Mouse (Mus musculus): ENCODE results near the gene Polr2a. TPM values are rescaled to one million over a fixed set of nuclear protein-coding genes. Genes with fewer than 3 reads are reported as not detected.
"Not testable (repeated sequence)": the region's sequence is repeated elsewhere in the genome, so short reads cannot be mapped to it uniquely, and the experiment has no call there.

Gene Polr2a
- polyA plus RNA-seq, 1 experiment from 2014 or later = 31.3 TPM

GRCm38 (mm10) chr11:69760901-69761200, 2.4 kb upstream of the Polr2a start:
- no peak for ATAC-seq (ENCODE audit: low FRiP score)
- H3K4me1 ChIP-seq = peaks cover 38% of the 10 kb centered on the region
- H3K27me3 ChIP-seq = no peaks in the 10 kb centered on the region
- no peak overlapping the region for H3K9ac ChIP-seq
- WGBS = 89% methylated on average over 7 of the region's 7 CpGs
- no peak overlapping the region for H3K4me2 ChIP-seq
- H3K9me3 ChIP-seq = no peaks in the 10 kb centered on the region
- peak overlapping the region; percentile 99; the same call in 1 of the 2 replicates for H3K27ac ChIP-seq
- H3K4me3 ChIP-seq (replicated peaks) = no peak overlapping the region
- no peaks in the 10 kb centered on the region for H3K36me3 ChIP-seq (replicated peaks)

GRCm38 (mm10) chr11:69760160-69760900, 1.9 kb upstream of the Polr2a start:
- Histone ChIP-seq H3K36me3 (replicated peaks) (no peaks in the 10 kb centered on the region), H3K4me2 (peak overlapping the region; percentile 78), H3K4me1 (peaks cover 41% of the 10 kb centered on the region), H3K27ac (peak overlapping the region; percentile 99), H3K9me3 (no peaks in the 10 kb centered on the region), H3K9ac (peak overlapping the region; percentile 86), H3K27me3 (no peaks in the 10 kb centered on the region), H3K4me3 (replicated peaks) (peak overlapping the region; percentile 52)
- no peak for ATAC-seq (ENCODE audit: low FRiP score)
- 82% methylated on average over 14 of the region's 14 CpGs for WGBS

- peaks cover 47% of the 10 kb centered on the region for H3K4me1 ChIP-seq
Measured at GRCm38 (mm10) chr11:69758971-69759721, 709 bp upstream of the Polr2a start.

GRCm38 (mm10) chr11:69758090-69758456, 364 bp downstream of the Polr2a start:
- Histone ChIP-seq H3K27ac (peak overlapping the region; percentile 99), H3K4me1 (peaks cover 53% of the 10 kb centered on the region), H3K4me3 (replicated peaks) (peak overlapping the region; percentile 52), H3K9me3 (no peaks in the 10 kb centered on the region), H3K9ac (peak overlapping the region; percentile 86), H3K27me3 (no peaks in the 10 kb centered on the region), H3K4me2 (peak overlapping the region; percentile 78), H3K36me3 (replicated peaks) (no peaks in the 10 kb centered on the region)
- WGBS = under 1% methylated on average over 26 of the region's 26 CpGs
- peak; percentile 87 for ATAC-seq (ENCODE audit: low FRiP score)

More at GRCm38 (mm10) chr11:69758971-69759721, 709 bp upstream of the Polr2a start:
- WGBS = under 1% methylated on average over 37 of the region's 37 CpGs
- peak overlapping the region; percentile 78 for H3K4me2 ChIP-seq
- H3K27ac ChIP-seq = peak overlapping the region; percentile 99
- H3K36me3 ChIP-seq (replicated peaks) = no peaks in the 10 kb centered on the region
- peak overlapping the region; percentile 86 for H3K9ac ChIP-seq
- H3K27me3 ChIP-seq = no peaks in the 10 kb centered on the region
- no peaks in the 10 kb centered on the region for H3K9me3 ChIP-seq
- H3K4me3 ChIP-seq (replicated peaks) = peak overlapping the region; percentile 52
- ATAC-seq (ENCODE audit: low FRiP score) = peak; percentile 89

- peak overlapping the region; percentile 99 for H3K27ac ChIP-seq
- peaks cover 59% of the 10 kb centered on the region for H3K4me1 ChIP-seq
- no peaks in the 10 kb centered on the region for H3K9me3 ChIP-seq
- no peaks in the 10 kb centered on the region for H3K36me3 ChIP-seq (replicated peaks)
- no peak for ATAC-seq (ENCODE audit: low FRiP score)
- peak overlapping the region; percentile 86 for H3K9ac ChIP-seq
- H3K4me3 ChIP-seq (replicated peaks) = peak overlapping the region; percentile 52
- peak overlapping the region; percentile 78 for H3K4me2 ChIP-seq
- no peaks in the 10 kb centered on the region for H3K27me3 ChIP-seq
- 46% methylated on average over 9 of the region's 9 CpGs for WGBS
Measured at GRCm38 (mm10) chr11:69757303-69758089, 941 bp downstream of the Polr2a start.

GRCm38 (mm10) chr11:69754701-69755100, 3.7 kb downstream of the Polr2a start:
- no peaks in the 10 kb centered on the region for H3K27me3 ChIP-seq
- no peaks in the 10 kb centered on the region for H3K36me3 ChIP-seq (replicated peaks)
- no peak overlapping the region for H3K9ac ChIP-seq
- no peak for ATAC-seq (ENCODE audit: low FRiP score)
- H3K4me1 ChIP-seq = peaks cover 51% of the 10 kb centered on the region
- H3K4me2 ChIP-seq = peak overlapping the region; percentile 78
- WGBS = 56% methylated on average over 3 of the region's 3 CpGs
- H3K9me3 ChIP-seq = no peaks in the 10 kb centered on the region
- no peak overlapping the region for H3K4me3 ChIP-seq (replicated peaks)
- no peak overlapping the region for H3K27ac ChIP-seq

GRCm38 (mm10) chr11:69754233-69754632, 4.2 kb downstream of the Polr2a start:
- Histone ChIP-seq H3K36me3 (replicated peaks) (no peaks in the 10 kb centered on the region), H3K27me3 (no peaks in the 10 kb centered on the region), H3K9me3 (no peaks in the 10 kb centered on the region), H3K4me3 (replicated peaks) (no peak overlapping the region), H3K27ac (no peak overlapping the region), H3K4me2 (peak overlapping the region; percentile 8; the same call in 1 of the 2 replicates), H3K4me1 (peaks cover 48% of the 10 kb centered on the region), H3K9ac (no peak overlapping the region)
- WGBS = 88% methylated on average over 5 of the region's 5 CpGs
- ATAC-seq (ENCODE audit: low FRiP score) = no peak

GRCm38 (mm10) chr11:69752686-69753085, 5.8 kb downstream of the Polr2a start:
- H3K36me3 ChIP-seq (replicated peaks) = peaks cover 7% of the 10 kb centered on the region
- no peak overlapping the region for H3K9ac ChIP-seq
- H3K4me2 ChIP-seq = no peak overlapping the region
- H3K4me3 ChIP-seq (replicated peaks) = no peak overlapping the region
- no peak for ATAC-seq (ENCODE audit: low FRiP score)
- no peaks in the 10 kb centered on the region for H3K9me3 ChIP-seq
- peaks cover 48% of the 10 kb centered on the region for H3K4me1 ChIP-seq
- no peak overlapping the region for H3K27ac ChIP-seq
- no peaks in the 10 kb centered on the region for H3K27me3 ChIP-seq

GRCm38 (mm10) chr11:69751635-69752034, 6.8 kb downstream of the Polr2a start:
- H3K27me3 ChIP-seq = no peaks in the 10 kb centered on the region
- no peak overlapping the region for H3K4me3 ChIP-seq (replicated peaks)
- ATAC-seq (ENCODE audit: low FRiP score) = no peak
- peaks cover 37% of the 10 kb centered on the region for H3K4me1 ChIP-seq
- 86% methylated on average over 3 of the region's 3 CpGs for WGBS
- H3K36me3 ChIP-seq (replicated peaks) = peaks cover 17% of the 10 kb centered on the region
- H3K27ac ChIP-seq = no peak overlapping the region
- H3K9ac ChIP-seq = no peak overlapping the region
- no peak overlapping the region for H3K4me2 ChIP-seq
- no peaks in the 10 kb centered on the region for H3K9me3 ChIP-seq

- ATAC-seq (ENCODE audit: low FRiP score) = not testable (repeated sequence)
Measured at GRCm38 (mm10) chr11:69731408-69731807, 27.0 kb downstream of the Polr2a start.

GRCm38 (mm10) chr11:69729063-69729462, 29.4 kb downstream of the Polr2a start:
- Histone ChIP-seq H3K27me3 (no peaks in the 10 kb centered on the region), H3K9ac (no peak overlapping the region), H3K27ac (no peak overlapping the region), H3K4me3 (replicated peaks) (no peak overlapping the region), H3K4me1 (no peaks in the 10 kb centered on the region), H3K36me3 (replicated peaks) (peaks cover 7% of the 10 kb centered on the region), H3K4me2 (no peak overlapping the region), H3K9me3 (no peaks in the 10 kb centered on the region)
- WGBS = 13% methylated on average over 3 of the region's 3 CpGs
- no peak for ATAC-seq (ENCODE audit: low FRiP score)

More at GRCm38 (mm10) chr11:69731408-69731807, 27.0 kb downstream of the Polr2a start:
- not testable (repeated sequence) for H3K9me3 ChIP-seq; H3K4me2 ChIP-seq; H3K4me3 ChIP-seq (replicated peaks); H3K27ac ChIP-seq; H3K27me3 ChIP-seq; H3K4me1 ChIP-seq; H3K9ac ChIP-seq
- WGBS = 91% methylated on average over 2 of the region's 3 CpGs
- peaks cover 31% of the 10 kb centered on the region for H3K36me3 ChIP-seq (replicated peaks)

- Histone ChIP-seq H3K27me3 (no peaks in the 10 kb centered on the region), H3K9me3 (no peaks in the 10 kb centered on the region), H3K4me1 (no peaks in the 10 kb centered on the region), H3K4me2 (no peak overlapping the region), H3K36me3 (replicated peaks) (no peaks in the 10 kb centered on the region), H3K9ac (no peak overlapping the region), H3K27ac (no peak overlapping the region), H3K4me3 (replicated peaks) (no peak overlapping the region)
- ATAC-seq (ENCODE audit: low FRiP score) = no peak
- 39% methylated on average over 5 of the region's 5 CpGs for WGBS
Measured at GRCm38 (mm10) chr11:69725951-69726350, 32.5 kb downstream of the Polr2a start.
